Mouse (Mus musculus) lung, adult 18-20 months (tissue): ENCODE measurements around the gene Il6st.
A peak's percentile ranks its signal among the peaks of the same experiment; 100 is the strongest.
"Not testable (repeated sequence)": the region's sequence is repeated elsewhere in the genome, so short reads cannot be mapped to it uniquely, and the experiment has no call there.

ENCODE experiments used
- DNase-seq, 2 experiments: peaks; one replicate each; pipeline ENCODE4 v3.0.0; 2022; ENCODE audit warnings: mixed read lengths in 2 of 2

Gene Il6st

GRCm38 (mm10) chr13:112463868-112464625, at the start of gene Il6st:
Gene Il6st, plus strand, starts transcription at chr13:112464070.
- peak; percentile 97 to 98 for DNase-seq

DNA sequence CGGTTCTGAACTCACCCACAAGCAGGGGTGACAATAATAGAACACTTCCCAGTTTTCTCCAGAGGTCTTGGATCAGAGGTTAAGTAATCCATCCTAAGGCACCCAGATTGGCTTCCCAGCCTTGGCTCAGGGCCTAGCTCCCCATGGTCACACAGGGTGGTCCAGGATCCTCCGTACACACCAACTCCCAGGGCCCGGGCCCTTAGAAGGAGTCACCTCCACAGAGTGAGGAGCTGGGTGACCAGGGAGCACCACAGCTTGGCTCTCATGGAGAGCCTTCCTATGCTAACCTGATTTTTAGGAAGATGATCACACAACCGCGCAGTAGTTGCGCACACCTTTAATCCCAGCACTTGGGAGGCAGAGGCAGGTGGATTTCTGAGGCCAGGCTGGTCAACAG, 48.0 kb upstream of the Il6st start:
- DNase-seq: no peak

DNA sequence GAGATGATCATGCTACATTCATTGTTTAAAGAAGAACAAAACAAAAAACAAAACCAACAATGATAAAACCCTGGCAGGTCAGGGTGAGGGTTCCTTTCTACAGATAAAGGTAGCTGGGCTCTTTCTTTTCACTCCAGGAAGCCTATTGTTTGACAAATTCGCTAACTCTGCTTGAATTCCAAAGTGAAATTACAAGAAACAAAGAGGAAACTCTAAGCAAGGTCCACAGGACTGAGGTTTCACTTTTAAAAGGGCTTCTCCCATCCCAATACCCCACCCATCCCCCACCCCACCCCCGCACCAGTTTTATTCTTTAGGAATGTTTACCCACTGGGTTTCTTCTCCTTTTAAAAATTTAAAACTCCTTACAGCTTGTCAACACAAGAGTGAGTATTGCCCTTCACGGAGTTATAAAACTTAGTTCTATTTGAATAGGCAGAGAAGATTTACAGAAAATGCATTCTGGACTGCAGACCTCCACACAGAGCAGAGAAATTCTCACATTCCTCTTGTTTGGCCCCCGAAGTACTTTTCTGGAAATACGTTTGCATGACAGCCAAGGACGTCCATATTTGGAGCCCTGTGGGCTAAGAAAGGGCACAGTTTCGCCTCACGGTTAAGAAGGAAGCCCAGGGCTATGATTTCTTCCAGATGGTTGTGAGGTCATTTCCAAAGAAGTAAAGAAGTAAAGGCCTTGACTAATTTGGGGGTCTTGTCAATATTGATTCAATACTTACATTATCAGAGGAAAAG, 47.3 kb upstream of the Il6st start:
- no peak for DNase-seq

- DNase-seq: no peak
Observed at GRCm38 (mm10) chr13:112417163-112417523, 46.7 kb upstream of the Il6st start.

DNA sequence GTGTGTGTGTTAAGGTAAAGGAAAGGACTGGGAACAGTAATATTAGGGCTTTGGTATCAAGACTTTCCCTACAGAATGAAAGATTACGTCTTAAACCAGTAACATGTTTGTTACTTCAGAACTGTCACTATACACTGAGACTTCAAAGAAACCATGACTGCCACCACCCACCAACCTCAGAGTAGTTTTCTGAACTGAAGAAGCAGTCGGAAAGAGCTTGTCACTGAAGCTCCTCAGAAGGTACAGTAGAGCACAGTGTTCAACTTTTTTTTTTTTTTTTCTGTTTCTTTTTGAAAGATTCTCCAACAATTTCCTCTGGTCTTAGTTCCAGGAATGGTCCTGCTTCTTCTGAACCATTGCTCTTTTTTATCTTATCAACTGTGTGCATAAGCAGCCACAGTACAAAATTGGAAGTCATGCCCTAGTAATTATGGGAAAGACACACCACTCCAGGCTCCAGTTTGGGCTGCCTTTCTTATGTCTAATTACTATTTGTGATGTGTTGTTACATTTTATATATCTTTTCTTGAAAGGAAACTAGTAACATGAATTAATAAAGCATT, 45.9 kb upstream of the Il6st start:
- DNase-seq: no peak

DNA sequence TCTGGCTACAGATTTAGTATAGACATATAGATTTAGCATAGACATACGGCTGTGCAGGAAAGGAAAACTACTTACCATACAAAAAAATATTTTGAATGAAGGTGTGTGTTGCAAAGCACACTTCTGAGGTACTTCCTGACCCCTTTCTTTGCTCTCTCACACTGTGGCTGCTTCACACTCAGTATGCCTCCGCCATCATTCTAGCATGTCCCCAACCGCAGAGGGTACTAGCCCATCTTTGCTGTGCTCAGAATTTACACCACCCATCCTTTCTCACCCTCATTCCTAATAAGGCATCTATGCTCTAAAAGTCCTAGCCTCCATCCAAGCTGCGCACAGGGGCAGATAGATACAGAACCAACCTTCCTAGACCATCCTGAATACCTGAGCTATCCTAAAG, 45.3 kb upstream of the Il6st start:
- DNase-seq: no peak

DNA sequence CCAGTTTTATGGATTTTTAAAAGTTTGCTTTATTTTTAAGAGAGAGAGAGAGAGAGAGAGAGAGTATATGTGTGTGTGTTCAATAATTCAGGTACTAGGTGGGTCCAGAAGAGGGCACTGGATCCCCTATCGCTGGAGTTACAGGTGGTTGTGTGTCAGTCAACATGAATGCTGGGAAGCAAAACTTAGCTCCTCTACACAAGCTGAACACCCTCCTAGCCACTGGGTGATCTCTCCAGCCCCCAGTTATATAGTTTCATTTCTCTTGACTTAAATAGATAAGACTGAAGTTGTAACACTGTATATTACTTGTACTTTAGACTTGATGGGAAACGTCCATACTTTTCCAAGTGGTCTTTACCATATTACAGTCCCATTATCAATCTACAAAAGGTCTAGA, 39.7 kb upstream of the Il6st start:
- no peak for DNase-seq

- DNase-seq: peak in 1 of 2 experiments; percentile 1
Observed at GRCm38 (mm10) chr13:112424635-112425034, 39.2 kb upstream of the Il6st start.

DNA sequence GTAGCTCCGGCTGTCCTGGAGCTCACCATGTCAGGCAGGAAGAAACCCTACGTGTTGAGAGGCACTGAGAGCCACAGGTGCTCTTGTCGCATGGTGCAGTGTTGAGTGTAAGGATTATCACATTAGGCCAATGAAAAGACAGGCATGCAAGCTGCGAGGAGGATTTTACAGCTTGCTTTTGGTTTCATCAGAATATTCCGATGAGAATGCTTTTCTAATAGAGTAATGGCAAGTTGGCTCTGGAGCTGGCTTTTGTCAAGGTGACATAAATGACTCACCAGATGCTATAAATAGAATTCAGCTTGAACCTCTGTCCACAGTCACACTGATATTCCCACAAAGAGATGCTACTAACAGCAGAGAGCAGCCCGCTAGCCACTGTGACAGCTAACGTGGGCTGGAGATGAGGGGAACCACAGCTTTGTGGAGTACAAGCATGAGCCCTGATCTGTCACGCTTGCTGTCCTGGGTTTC, 38.7 kb upstream of the Il6st start:
- no peak for DNase-seq

- no peak for DNase-seq
Observed at GRCm38 (mm10) chr13:112426265-112427135, 37.4 kb upstream of the Il6st start.

DNA sequence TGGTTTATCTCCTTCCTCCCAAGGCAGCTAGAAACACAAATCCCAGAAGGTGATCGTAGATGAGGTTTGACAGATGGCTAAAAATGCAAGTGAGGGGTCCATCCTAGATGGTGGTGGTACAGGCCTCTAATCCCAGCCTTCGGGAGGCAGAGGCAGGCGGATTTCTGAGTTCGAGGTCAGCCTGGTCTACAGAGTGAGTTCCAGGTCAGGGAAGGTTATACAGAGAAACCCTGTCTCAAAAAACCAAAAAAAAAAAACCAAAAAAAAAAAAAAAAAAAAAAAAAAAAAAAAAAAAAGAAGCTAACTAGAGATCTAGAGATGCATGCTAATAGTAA, 36.8 kb upstream of the Il6st start:
- DNase-seq: not testable (repeated sequence)

DNA sequence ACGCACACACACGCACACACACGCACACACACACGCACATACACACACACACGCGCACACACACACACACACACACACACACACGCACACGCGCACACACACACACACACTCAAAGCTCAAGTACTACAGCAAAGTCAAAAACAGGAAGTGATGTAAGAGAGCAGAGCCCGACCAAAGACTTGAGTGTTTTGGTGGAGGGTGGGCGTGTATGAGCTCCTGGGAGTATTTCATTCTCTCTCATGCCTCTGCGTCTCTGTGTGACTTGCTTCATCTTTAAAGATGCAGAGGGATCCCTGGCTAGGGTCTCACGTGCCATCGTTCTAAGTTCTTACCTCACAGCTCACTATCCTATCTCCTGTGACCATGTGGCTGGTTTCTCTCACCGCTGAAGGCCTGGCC, 36.3 kb upstream of the Il6st start:
- DNase-seq: no peak

GRCm38 (mm10) chr13:112433271-112433670, 30.6 kb upstream of the Il6st start:
- peak in 1 of 2 experiments; percentile 46 for DNase-seq

DNA sequence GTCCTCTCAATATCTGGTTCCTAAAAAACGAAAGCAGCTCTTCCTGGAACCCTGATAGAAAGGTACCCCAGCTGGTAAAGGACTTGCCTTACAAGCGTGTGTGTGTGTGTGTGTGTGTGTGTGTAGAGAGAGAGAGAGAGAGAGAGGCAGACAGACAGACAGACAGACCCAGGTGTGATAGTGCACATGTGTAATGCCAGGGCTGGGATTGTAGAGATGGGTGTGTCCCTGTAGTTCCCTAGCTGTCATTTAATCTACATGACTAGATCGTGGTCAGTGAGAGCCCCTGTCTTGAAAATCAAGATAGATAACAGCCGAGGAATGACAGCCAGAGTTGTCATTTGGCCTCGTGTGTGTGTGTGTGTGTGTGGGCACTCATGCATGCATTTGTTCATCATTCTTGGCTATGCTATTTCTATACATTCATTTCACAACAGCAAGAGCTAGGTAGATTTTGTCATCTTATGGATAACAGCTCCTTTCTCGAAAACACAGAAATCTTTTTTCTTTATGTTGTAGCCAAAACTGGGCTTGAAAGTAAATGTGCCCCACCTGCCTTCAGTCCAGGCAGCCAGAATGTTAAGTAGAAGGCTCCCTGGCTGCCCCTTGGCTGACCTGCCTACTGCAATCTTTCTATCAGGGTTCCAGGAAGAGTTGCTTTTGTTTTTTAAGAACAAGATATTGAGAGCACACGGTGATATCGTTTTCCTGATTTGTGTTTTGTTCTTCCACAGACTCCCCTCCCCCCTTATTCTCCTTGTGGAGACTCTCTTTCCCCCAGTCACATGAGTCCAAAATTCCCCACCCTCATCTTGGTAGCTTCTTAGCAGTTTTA, 28.4 kb upstream of the Il6st start:
- DNase-seq: peak in 1 of 2 experiments; percentile 46

GRCm38 (mm10) chr13:112436288-112436687, 27.6 kb upstream of the Il6st start:
- no peak for DNase-seq

- no peak for DNase-seq
Observed at GRCm38 (mm10) chr13:112438001-112438868, 25.6 kb upstream of the Il6st start.

- peak in 1 of 2 experiments; percentile 20 for DNase-seq
Observed at GRCm38 (mm10) chr13:112439105-112439818, 24.6 kb upstream of the Il6st start.

DNA sequence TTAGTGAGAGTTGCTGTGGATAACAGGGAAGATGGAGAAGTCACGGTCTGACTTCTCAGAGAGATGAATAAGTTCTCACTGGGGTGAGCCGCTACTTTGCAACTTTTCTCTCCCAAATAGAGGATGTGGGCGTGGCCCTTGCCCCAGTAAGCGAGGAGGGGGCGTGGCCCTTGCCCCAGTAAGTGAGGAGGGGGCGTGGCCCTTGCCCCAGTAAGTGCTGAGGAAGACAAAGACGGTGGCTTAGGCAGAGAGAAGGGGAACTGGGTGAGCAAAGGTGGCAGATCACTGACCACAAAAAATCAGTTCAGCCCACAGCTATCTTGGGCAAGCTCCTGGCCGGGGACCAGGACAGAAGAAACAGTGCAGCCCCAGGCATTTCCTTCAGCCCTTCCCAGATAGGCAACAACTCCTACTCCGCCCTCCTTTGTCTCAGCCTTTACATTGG, 23.9 kb upstream of the Il6st start:
- peak; percentile 77 to 79 for DNase-seq

DNA sequence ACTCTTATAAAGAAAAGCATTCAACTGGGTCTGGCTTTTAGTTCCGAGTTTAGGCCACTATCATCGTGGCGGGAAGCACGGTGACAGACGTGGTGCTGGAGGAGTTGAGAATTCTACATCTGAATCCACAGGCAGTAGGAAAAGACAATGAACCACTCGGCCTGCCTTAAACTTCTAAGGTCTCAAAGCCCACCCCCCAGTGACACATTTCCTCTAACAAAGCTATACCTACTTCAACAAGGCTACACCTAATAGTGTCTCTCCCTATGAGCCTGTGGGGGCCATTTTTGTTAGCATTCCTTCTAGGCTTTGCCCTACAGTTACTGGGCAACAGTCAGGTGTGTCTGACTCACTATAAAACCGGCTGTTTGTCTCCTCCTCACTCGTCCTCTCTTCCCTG, 23.2 kb upstream of the Il6st start:
- no peak for DNase-seq

DNA sequence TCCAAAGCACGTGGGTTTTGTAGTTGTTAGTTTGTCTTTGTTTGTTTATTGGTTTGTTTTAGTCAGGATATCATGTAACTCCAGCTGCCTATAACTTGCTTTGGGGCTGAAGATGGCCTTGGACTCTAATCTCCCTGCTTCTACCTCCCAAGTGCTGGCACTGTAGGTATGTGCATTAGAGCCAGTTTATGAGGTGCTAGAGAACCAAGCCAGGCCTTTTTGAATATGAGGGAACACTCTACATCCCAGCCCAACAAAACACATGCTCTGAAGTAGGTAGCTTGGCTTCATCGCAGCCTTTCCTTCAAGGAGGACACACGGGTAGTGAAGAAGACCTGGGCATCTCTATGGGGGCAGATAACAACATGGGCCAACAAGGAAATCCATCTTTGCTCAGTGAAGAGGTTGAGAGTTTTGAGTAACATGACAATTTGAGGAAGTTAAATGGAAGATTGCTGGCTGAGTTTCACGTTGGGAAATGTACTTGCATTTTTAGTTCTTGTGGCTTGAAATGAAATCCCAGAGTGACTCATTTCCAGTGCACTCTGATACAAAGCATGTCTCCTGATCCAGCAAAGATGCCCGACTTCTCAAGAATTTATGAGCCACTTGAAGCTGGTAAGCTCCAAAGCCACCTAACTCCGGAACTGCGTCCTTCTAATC, 20.9 kb upstream of the Il6st start:
- no peak for DNase-seq
